Mouse (Mus musculus) cerebellum, adult 11 months (tissue): ENCODE measurements at regions not wholly inside any gene's neighbourhood (a gene's known extent, or its start where the extent isn't known, plus 50 kb on each side); places are given as distances from the start of the nearest gene placed in this dataset.

Experiments used
- DNase-seq: peaks from one replicate; pipeline ENCODE4 v3.0.0; 2022

DNA sequence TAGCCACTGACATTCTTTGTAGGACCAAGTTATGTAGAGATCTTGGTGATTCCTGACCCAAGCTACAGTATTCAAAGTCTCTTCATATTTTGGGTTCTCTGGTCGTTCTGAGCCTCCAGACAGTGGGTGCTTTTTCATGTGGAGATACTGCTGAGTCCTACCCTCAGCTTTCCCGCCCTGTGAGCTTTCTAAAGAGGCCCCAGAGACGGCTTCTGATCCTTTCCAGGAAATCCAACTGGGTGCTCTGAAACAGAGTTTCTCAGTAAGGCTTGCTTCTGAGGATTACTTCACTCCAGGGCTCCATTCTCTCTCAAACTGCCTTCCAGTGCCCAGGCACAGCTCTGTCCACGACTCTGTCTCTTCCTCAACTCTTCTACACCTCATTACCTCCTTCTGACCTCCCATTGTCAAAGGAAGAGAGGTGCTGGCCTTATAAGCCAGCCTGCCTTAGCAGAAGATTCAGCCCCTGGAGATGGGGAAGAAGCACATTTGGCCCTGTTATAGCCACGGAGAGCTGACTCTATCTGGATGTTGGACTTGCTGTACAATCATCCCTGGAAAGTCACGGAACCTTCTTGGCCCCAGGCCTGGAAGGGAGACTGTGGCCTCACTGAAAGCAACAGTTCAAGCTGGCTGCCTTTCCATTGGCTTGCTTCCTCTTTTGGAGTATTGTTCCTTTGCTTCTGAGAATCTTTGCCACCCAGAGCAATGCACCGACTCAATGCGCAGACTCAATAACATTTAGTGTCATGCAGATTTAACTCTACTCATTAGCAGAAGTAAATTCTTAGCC lies 1306.9 kb upstream of the A1bg start:
- DNase-seq, result no peak

DNA sequence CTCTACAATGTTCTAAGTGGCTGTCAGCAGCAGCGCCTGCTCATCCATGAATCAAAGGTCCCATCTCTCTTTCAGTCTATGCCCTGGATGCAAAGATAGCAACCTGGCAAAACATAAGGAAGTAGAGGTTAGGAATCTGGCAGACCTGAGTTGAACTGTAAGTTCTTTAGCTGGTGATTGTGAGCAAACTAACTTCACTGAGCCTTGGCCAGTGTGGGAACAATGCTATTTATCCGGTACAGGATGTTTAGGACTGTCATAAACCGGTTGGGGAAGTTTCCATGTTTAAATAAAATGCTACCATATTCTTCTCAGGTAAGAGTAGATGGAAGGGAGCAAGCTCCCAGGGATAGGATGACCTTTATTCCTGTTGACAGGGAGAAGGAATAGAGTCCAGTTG lies 1306.2 kb upstream of the A1bg start:
- DNase-seq, result no peak

DNA sequence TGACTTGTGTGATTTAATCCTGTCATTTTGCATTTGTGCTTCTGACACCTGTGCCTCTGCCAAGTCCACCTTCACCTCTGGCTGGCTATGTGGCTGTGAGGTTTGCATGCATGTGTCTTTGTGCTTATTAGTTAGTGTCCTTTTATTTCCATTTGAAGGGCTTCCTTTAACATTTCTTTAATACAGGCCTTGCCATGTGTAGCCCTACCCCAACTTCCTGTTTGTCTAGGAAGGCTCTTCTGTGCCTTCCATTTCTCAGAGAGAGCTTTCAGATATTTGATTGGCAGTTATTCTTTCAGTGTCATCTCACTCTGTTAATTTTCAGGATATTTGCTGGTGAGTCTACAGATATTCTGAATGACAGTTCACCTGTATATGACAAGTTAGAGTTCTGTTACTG lies 1302.0 kb upstream of the A1bg start:
- no peak for DNase-seq

DNA sequence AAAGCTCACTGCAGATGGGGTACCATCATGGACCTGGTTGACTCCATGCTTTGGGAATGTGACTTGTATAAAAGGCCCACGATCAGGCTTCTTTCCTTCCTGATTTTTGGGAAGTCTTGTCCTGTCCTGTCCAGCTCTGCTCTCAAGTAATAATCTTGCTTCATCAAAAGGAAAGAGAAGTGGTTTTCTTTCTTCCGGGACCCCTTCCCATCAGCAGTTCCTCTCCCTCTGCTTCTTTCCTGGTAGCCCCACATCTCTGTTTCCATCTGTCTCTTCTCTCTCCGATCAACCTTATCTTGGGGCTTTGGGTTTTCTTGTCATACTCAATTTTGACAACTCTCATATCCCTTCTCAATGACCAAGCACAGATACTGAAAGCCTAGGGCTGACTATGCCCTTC lies 1301.4 kb upstream of the A1bg start:
- DNase-seq, result no peak

DNA sequence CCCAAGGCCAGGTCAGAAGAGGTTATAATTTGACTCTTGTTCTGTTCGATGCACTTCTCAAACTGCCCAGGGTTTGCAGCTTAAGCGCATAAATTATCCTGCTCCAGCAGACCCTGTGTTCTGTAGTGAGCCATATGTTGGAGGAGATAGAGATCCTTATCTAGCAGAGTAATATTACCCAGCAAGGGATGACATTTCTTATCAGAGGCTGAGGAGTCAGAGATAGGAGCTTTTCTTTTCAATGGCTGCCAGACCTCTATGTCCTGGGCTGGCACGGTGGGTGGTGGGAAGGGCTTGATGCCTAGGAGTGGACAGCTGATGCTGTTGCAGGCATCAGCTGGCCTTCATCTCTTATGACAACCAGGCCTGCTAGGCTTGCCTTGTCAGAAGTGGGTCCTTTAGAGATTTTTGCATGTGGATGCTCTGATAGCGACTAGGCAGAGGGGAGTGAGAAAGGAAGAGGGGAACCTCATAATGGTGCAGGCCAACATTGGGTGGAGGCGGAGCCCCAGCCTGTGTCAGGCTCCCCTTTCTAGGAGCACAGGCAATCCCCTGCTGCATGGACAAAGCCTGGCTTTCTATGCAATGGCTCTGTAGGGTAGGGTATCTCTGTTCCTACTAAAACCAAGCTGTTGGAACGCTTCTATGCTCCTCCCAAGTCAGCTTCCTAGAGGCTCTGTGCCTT lies 1300.5 kb upstream of the A1bg start:
- no peak for DNase-seq

DNA sequence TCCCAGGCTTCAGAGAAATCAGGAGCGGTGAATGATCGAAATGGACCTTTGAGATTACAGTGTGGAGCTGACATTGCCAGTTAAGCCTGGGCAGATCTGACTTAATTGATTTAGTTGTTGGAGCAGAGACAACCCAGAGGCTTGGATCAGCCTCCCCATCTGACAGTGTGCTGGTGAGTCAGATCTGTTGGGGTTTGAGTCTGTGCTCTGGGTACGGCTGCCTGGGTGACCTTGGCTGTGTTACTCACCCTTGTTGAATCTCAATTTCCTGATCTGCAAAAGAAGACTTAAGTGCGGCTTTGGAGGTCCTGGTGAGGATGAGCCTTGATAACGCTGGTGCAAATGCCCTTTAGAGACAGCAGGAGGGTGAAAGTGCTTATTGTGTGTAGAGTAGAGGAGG lies 1299.9 kb upstream of the A1bg start:
- no peak for DNase-seq

DNA sequence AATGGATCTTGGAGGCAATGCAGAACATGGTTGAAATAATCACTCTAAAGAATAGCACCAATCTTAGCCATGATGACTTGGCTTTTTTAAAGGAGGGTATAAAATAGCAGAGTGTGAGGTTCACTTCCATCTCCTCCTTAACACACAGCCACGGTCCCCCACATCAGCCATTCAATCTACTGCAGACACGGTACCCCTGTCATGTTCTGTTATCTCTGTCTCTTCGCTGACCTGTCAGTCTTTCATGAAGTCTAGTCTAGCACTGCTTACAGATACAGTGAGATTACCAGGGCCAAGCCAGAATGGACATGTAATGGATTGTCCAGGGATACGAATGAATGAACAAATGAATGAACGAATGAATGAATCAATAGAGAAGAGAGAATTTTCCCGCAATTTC lies 1299.4 kb upstream of the A1bg start:
- DNase-seq, result no peak

DNA sequence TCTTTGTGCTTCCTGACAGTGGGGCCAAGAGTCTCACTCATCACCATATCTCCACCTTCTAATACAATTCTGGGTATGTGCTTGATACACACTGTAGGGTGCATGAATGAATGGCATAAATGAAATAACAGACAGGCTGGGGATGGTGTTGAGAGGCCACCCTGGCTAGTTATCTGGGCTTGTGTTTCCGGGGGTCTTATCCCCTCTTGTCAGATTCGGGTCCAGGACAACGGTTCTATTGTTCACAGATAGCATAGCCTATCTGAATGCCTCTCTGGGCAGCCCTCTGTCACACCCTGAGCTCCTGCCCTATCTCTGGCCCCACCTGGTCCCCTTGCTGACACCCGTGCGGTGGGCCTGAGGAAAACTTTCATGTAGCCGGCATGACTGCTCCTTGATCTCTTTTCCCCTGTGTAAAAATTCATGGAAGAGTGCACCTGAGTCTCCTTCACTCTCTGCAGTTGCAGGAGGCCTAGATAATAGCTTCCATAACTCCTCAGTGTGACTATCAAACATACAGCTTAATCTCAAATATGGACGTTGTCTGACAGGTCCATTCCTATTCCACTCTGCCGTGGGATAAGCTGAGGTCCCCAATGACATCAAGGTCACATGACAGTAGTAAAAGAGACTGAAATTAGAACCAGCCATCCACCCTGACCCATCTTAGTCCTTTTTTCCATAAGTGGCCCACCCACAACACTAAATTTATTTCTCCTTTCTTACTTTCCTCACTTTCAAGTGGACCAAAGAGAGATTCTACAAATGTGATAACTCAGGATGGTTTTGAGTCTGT lies 1298.4 kb upstream of the A1bg start:
- DNase-seq, result no peak

DNA sequence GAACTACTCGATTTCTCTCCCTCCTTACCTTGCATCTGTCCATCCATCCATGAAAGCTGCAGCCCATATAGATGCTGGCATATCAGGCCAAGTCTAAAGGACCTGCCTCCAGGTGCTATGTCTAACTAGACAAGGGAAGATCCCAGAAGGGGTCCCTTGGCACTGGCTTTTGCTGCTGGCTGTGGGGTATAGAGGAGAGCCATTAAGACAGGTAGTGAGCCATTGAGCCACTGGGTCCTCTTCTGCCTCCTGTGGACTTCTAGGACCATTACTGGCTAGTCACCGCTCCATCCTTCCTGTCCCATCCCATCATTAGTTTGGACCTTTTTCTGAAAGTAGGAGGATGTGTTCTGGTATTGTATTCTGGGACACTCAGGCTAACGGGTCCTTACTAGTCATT lies 1297.8 kb upstream of the A1bg start:
- no peak for DNase-seq

DNA sequence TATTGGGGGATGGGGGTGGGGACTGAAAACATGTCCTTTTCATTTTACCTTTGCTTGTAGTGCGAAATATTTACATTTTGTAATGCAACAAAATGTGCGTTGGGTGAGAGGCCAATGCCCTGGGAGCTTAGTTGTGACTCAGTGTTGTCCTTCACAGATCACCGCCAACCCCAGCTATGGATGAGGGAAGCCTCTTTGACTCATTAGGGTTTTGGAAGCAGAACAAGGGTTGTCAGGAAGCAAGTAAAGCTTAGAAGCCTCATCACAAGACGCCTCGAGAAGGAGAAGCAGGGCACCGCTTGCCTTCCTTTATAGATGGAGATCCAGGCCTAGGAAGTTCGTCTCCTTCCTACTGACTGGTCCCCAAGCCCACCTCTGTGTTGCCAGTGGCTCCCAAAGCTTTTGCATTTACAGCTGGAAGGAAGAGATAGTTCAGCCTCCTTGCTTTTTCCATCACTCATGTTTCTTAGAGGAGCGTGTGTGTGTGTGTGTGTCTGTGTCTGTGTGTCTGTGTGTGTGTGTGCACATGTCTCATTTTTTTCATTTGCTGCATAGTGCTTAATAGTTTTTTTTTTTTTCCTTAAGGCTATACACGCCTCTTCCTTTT lies 1297.2 kb upstream of the A1bg start:
- no peak for DNase-seq

DNA sequence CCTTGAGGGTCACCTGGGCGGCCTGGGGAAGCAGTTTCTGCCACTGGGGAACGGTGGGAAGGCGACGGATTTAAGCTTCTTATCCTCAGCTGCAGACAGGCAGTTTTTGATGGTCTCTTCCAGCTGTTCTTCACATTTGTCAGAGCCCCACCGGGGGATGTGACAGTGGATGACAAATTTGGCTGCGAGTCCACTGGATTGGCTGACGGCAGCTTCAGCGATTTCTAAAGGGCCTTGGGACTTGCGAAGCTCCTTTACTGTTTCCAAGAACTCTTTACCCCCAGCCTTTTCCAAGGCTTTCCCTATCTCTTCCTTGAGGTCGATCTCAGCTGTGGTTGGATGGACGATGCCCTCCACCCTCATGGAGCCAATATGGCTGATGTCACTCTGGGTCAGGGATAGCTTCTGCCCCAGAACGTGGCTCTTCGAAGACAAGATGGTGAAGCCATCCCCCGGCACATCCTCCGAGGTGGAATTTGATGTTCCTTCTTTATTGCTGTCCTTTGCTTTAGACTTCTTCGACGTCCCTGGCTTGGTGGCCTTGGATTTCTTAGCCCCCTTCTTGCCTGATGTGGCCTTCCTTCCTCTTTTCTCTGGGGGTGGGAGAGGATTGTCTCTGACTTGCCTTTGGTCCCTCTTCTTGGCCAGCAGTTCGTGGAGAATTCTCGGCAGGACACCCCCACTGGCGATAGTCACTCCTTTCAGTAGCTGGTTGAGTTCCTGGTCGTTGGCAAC lies 1295.7 kb upstream of the A1bg start:
- DNase-seq, result no peak

DNA sequence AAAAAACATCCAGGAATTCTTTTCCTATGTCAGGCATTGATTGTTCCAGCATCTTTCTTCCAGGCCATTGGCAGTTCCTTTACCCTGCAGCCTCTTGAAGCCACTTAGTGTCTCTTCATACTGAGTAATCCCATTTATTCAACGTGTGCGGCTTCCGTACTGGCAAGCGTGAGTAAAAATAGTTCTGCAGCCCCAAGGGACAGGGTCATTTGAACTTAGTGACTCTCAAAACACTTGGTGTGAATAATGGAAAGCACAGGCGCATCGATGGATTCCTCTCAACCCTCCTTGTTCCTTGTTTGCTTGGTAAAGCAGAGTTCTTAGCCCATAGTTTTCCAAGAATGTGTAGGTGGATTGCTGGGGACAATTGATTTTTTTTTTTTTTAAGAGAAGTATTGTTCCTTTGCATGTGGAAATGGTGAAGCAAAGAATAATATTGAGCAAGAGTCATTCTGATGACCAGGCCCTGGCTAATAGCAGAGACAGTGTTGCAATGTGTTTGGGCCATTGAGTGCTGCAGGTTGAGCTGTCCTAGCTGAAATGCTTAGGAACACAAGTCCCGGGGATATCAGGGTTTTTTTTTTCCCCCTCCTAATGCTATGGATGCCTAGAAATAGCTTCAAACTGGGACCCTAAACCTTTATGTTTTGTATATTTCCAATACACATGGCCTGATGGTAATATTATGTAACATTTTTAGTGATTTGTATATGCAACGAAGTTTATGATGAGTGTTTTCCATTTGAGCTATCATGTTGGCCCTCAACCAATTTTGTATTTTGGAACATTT lies 1294.1 kb upstream of the A1bg start:
- no peak for DNase-seq

DNA sequence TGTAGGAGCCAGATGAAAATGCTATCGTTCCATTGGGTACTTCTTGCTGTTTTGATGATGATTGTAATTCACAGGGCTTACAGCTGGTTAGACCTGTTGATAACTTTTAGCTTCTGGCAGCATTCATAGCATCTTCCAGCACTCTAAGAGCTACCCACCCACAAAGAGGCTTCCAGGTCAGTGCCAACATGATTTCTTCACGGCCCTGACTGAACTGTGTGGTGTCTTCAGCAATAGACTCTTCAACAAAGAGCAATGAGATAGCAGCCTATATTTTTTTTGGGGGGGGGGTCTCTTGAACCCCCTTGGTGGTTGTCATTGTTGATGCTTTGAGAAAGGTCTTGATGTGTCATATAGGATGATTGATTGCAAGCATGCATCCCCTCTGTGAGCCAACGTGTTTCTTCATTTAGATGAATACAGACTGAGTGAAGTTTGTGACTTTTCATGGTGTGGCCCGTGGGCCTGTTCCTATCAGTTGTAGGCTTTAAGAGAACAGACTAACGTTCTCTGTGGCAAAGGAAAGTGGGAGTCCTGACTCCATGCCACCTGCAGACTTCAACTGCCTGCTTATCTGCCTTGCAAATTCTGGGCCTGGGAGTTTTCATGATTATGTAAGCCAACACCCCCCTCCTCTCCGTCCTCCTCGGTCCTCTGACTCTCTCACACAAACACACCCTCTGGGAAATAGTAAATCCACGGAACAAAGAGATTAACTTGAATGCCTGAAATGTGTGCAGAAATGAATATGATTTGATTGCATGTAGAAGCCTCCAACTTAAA lies 1293.0 kb upstream of the A1bg start:
- no peak for DNase-seq

DNA sequence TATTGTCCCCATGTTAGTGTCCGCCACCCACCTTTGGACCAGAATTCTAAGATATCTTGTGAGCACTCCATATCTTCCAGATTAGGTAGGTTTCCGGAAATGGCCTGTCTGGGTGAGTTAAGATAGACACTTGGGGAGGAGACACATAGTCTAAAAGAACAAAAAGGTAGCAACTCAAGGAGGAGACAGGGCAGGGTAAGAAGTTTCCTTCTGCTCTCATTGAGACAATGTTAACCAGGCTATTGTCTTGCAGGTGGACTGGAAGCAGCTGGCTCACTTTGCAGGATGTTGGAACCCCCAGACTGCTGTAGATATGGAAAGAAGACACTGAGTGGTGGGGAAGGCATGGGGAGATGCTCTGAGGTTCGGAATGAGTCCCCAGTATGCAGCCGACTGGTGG lies 1291.5 kb upstream of the A1bg start:
- DNase-seq, result no peak

DNA sequence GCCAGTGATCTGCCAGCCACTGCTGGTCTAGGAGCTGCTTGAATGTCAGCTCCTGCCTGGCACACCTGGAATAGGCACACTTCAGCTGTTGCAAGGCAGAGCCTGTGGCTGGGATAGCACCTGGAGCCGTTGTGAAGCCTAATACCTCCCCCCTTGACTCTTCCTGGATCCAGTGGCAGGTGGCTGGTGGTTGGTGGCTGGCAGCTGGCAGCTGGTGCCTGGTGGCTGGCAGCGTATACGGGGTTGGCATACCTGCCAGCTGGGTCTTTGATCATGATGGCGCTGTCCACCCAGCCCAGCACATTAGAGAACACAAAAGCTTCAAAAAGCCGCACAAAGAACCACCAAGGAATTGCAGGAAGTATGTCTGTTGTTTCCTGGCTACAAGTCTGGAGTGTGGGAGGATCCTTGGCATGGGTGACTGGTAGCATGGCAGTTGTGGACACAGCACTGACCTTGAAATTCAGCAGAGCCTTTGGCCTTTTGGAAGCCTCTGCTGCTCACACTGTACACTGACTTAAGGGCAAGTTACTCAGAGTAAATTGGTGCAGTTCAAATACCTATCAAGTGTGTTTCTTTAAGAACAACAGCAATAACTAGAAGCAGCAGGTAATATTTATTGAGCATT lies 1289.6 kb upstream of the A1bg start:
- DNase-seq, result no peak

DNA sequence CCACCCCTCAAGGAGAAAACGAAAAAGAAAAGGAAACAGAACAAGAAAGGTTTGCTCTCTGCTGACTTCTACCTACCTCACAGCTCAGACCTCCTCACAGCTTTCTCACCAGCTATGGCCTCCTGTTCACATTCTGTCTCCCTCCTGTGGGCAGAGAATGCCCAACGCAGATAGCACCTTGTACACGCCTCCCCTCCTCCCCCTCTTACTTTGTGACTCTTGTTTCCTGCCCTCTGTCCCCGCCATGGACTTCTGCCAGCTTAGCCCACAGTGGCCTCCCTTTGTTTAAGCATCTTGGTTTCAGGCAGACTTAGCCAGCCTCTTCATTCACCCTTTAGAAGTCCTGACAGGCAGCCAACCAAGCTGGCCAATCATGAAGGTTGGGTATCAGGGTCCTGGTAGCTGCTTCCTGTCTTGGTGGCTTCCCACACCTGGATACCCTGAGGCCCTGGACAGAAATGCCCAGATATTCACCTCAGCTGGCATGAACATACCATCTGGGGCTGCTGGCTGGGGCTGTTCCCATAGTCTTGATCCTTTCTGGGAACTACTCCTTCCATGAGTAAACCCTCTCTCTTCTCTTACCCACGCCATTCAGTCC lies 1287.2 kb upstream of the A1bg start:
- no peak for DNase-seq

DNA sequence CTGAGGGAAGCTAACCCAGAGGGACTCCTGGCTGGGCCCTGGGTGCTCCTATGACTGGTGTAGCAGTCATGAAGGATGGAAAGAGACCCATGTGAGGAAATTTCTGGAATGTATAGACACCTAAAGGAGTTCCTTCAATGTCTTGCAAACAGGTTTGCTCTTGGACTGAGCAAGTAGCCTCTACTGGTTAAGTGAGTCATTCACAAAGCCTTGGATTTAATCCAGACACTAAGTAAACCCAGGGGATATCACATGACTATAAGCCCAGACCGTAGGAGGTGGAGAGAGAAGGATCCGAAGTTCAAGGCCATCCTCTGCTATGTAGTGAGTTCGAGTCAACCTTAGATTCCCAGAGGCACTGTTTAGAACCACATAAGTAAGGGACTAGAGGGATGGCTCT lies 1286.5 kb upstream of the A1bg start:
- no peak for DNase-seq

DNA sequence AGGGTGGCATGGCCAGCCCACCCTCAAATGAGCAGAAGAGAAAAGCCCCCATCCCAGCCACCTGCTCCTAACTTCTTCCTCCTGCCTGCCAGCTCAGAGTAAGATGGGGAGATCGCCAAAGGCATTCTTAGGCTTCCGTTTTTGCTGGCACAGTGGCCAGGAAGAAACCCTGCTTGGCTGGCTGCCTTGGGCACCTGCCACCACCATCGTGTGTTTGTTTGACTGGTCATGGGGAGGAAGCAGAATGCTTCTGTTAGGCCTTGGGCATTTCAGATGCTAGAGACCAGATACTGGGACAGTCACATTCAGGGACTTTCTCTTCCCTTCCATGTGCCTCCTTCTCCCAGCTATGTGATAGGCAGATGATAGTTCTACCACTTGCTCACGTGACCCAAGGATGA lies 1283.7 kb upstream of the A1bg start:
- peak; percentile 24 for DNase-seq

DNA sequence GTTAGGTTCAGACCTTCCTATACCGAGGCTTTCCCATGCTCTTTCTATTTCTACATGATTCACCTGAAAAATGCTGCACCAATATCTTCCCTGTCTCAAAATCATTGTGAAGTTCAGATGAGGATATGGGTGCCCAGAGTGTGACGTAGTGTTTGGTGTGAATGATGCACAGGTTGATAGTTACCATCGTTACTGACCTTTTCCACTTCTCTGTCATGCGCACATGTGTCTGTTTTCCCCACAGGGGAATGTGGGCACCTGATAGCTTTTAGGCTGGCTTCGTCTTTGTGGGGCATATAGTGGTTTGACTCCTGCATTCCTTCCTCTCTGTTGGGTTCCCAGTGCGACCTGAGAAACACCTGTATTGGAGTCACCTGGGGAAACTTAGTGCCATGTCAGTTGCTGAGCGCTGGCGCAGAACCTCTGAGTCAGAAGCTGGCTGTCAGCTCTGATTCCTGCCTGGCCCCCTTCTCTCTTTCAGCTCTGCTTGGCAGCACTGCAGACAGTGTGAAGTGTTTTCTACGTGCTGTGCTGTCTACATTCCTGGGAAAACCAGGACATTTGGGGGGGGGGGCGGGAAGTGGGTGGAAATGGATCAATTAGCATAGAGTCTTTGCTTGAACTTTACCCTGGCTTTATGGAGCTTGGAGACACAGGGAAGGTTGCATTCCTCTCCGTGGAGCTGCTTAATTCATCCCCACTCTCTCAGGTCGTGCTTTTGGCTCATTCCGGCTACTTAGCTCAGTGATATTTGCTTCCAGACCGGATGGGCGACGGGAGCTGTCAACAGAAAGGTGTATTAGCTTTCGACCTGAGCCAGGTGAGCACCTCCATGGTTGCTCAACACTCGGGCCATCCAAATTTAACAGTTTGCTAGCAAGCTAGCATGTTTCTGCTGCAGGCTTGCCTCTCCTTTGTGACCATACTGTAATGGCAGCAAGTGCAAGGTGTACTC lies 1281.4 kb upstream of the A1bg start:
- DNase-seq, result no peak
